Mouse (Mus musculus) bone marrow macrophage, adult 2 months (primary cell): ENCODE data around the gene Dusp16.

ENCODE experiments used
- CTCF ChIP-seq: IDR thresholded peaks from 2 replicates; pipeline ENCODE4 v1.5.1; 2012; ENCODE audit warnings: low read depth, mild to moderate bottlenecking, low read length, moderate library complexity
- POLR2A ChIP-seq: IDR thresholded peaks from 2 replicates; pipeline ENCODE4 v1.6.1; 2012; ENCODE audit warnings: mild to moderate bottlenecking, low read depth, low read length, borderline replicate concordance

DNA sequence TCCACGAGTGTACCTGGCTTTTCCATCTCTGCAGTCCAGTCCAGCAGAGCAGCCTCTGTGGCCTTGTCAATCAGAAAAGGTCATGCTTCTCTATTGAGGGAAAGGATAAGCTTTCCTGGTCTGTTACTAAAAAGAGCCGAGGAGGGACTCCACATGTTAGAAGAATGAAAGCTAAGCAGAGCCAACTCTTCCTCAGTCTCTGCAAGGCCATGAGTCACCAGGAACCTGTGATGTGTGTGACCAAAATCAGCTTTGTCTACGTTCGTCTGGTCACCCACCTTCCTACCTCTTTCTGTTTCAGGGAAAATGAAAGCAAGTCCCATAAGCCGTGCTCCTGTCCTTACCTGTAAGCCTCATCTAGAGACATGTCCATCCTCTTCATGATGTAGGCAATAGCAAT, 72.3 kb downstream of the Dusp16 start:
- no peak for TF ChIP-seq CTCF
- TF ChIP-seq POLR2A: no peak
